Mouse (Mus musculus): ENCODE measurements at regions not wholly inside any gene's neighbourhood (a gene's known extent, or its start where the extent isn't known, plus 50 kb on each side); places are given as distances from the start of the nearest gene placed in this dataset.
"Not testable (repeated sequence)": the region's sequence is repeated elsewhere in the genome, so short reads cannot be mapped to it uniquely, and the experiment has no call there.

DNA sequence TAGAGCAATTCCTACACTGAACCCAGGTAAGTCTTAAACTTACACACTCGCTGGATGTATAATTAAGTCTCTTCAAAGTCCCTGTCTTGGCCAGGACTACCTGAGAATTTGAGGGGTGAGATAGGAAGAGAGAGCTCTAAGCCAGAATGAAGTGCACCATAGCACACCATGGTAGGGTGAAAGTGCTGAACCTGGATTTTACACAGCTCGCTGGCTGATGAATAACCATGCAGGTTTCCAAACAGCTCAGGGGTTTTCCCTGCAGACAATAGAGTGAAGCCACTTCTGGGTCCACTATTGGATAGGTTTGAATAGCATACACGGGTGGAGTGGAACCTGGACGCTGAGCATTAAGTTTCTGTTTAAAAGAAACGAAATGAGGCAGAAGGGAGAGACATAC lies 180.7 kb upstream of the Plxna2 start:
- DNase-seq (ENCODE audit: low spot score in 2 of 2), result no peak

DNA sequence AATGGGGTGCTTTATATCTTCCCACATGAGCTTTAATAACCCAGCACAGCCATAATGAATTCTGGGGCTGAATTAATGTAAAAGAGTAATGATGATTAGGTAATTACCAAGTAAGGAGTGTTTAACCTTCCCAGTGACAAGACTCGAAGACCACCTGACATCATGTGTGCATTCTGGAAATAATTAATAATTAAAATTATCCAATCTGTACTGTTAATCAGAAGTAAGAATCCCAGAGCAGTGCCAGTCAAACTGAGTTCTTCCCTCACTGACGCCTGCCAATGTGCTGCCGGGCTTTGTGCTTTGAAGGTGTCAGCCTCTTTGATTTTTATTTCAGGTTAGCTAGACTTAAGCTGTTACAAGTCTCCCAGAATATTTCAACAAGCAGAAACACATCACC lies 183.0 kb upstream of the Plxna2 start:
- DNase-seq (ENCODE audit: low spot score in 2 of 2), result no peak

DNA sequence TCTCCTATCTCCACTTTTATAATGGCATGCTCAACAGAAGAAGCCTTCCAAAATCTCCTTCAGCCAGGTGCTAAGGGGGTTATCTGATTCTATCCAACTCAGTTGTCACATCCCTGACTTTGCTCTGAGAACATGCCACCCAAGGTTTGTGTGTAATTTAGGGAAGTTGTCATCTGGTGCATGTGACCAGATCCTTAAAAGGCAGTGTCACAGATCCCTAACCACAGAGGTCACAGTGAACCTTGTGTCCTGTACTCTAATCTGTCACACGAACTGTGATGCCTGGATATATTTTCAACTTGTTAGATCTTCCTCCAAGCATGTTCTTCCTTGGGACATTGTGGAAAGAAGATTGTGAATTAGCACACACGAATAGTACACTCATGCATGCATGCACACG lies 189.4 kb upstream of the Plxna2 start:
- DNase-seq (ENCODE audit: low spot score in 2 of 2), result no peak

DNA sequence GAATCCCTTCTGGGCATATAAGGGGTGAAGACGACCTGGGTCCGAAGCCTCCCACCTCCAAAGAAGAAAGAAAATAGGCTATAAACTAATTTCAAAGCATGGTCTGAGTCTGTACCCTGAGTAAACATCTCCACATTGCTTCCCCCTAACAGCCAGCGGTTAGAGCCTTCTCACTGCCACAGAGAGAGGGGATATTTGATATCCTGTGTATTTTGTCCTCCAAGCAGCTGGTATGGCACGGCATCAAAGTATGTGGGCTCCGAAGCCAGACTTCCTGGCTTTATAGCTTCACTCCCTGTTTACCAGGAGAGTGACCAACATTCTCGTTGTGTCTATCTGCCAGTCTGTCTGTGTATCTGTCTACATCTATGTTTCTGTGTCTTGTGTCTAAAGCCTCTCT lies 191.7 kb upstream of the Plxna2 start:
- no peak for DNase-seq (ENCODE audit: low spot score in 2 of 2)

DNA sequence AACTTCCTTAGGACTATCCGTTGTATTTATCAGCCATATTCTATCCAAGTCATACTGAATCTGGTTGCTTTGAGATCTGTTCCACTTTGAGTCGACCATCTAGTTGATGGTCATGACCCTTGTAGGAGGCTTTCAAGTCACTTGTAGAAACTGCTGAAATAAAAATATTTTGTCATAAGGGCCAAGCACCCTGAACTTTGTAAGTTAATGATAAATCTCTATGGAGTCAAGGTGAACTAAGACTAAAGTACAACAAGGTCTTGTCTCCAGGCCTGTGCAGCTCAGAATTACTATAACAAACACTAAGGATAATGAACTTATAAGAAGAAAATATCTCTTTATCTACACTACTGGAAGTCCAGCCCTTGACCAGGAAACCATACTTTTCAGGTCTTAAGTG lies 193.8 kb upstream of the Plxna2 start:
- DNase-seq (ENCODE audit: low spot score in 2 of 2), result no peak

DNA sequence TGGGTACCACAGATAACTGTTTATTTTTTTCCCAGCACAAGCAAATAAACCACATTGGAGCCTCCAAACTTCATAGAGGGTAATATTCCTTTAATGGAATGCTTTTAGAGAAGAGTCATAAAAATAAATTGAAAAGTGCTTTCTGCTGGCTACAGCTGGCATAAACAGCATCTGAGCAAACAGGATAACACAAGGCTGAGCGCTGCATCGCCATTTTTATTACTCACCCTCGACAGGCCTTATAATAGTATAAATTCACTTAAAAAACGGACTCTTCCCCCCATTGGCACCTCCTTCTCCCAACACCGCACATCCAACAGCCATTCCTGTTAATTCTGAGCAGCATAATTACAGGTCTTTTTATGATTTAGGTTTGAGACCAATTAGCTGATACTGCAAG lies 205.8 kb upstream of the Plxna2 start:
- DNase-seq (ENCODE audit: low spot score in 2 of 2), result no peak

DNA sequence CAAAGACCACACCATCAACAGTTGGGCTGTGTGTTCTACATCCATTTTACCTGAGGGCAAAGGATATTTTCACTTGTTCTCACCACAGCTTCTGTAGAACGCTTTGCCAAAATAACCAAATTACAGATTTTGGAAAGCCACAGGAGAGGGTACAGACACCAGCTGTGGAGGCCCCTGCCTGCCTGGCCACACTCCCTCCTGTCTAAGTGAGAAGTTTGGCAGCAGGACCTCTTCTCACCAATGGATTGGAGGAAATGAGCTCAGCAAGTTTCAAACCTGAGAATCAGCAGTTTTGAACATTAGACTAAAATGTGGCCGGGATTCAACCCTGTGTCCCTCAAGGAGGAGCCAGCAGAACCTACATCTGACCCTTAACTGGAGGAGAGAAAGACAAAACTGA lies 206.2 kb upstream of the Plxna2 start:
- DNase-seq (ENCODE audit: low spot score in 2 of 2), result no peak

DNA sequence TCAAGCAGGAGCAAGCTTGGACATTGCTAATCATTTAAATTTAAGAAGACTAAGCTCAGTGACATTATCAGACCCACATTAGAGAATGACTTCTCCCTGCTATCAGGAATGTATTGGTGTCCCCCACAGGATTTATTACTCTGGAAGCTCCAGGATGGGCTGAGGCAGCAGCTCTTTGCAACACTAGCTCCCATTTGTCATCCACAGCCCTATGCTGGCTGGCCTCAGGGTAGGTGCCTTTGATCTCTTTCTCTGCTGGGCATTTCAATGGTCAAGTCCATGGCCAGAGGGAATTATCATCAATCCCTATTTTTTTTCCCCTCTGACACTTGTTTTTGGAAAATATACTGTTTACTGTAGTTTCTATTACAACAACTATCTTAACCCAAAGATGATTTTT lies 218.7 kb upstream of the Plxna2 start:
- no peak for DNase-seq (ENCODE audit: low spot score in 2 of 2)

DNA sequence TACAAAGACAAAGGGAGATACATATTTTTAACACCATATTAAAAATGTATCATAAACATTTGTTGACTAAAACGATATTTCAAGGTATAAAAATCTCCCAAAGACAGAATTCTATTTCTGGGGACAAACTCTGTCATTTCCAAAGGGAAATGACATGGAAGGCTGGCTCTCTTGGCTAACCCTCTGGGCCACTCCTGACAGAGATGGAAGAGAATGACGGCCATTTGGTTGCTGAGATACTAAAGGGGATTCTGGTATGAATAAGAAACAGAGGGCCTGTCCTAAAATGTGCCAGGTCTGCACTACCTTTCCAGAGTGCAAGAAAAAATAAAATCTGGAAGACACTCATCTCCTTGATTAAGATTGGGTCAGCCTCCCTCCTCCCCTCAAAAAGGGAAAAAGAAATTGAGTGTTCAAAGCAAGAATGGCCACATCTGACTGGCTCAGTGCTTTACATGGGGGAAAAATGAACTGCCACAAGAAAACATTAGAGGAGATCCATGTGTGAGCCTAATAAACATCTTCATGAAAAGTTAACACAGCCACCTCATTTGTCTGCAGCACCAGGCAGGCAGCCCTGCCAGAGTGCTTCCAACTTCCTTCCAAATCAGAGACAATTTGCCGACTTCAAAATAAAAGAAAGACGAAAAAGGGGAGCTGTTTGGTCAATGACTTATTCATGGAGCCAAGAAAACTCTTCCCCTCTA lies 221.1 kb upstream of the Plxna2 start:
- no peak for DNase-seq (ENCODE audit: low spot score in 2 of 2)

DNA sequence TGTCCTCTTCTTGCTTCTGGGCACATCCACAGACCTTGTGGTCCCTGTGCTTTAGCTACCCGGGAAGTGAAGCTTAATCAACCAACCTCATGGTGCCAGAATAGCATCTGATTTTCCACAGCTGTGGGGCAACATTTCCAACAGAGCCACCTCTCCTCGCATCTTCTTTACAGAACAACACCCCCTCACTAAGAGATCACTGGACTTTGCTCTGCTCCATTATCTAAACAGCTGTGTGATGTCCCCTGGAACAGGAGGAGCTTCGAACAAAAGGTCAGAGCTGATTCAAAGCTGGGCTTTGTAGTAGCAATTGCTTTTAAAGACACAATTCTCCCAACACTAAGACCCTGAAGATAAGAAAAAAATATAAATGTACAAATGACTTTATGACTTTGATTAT lies 224.3 kb upstream of the Plxna2 start:
- DNase-seq (ENCODE audit: low spot score in 2 of 2), result no peak

DNA sequence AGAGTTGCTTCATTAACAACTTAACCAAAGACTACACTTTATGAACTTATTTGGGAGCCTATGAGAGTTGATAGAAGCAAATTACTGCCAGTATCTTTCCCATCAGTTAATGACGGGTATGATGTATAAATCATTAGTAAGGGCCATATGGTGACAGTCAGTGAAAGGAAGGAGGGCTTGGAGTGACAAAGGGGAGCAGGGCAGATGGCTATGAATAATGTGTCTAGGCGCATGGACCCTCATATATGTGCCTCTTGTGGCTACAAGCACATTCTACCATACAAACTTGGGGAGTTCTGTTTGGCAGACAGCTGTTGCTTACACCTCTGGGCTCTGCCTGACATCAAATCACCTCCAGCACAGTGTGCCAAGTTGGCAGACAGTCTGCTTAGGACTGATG lies 227.8 kb upstream of the Plxna2 start:
- no peak for DNase-seq (ENCODE audit: low spot score in 2 of 2)

DNA sequence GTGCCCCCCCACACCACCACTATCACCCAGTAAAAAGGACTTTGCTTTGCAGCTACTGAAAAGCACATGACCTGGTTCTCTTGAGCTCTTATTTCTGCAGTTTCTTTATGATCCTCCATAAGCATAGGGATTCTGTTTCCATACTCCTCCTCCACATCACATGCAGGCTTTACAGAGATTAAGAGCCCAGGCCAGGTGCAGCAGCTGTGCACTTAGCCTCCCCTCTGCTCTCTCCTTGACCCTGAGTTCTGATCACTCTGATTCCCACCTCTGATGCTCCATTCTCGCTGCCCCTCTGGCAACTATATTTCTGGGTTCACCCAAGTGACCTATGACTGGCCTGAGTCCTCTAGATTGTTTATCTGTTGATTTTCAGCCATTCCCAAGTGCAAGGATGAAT lies 239.9 kb upstream of the Plxna2 start:
- no peak for DNase-seq (ENCODE audit: low spot score in 2 of 2)

DNA sequence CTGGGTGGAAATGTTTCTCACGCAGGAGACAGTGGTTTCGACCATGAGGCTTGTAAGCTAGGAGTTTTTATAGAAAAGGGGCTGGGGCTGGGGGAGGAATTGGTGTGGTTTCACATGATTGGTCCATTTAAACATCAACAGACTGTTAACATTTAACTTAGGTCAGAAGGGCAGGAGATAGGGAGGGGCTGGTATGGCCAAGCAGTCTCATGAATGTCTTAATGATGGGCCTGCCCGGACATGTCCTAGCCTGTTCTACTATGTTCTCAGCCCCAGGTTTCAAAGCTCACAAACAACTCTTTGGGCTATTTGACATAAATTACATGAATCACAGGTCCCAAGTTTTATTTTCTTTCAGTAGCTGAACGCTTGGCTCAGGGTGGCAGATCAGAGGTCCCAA lies 244.5 kb upstream of the Plxna2 start:
- DNase-seq (ENCODE audit: low spot score in 2 of 2), result not testable (repeated sequence)

DNA sequence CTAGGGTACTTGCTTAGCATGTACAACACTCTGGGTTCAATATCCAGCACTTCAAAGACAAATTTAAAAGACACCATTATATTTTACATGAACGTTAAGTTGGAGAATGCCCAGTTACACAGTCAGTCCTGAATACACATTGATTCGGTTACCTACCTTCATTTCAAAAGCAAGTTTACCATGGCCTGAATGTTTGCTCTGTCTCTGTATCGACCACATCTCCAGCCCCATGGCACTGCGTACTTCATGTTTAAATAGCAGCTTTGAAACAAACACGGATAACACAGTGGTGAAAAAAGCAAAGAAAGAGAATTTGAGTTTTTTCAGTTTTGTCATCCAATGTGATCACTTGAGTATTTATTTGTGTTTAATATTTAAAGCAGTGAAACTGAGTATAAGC lies 254.1 kb upstream of the Plxna2 start:
- DNase-seq (ENCODE audit: low spot score in 2 of 2), result no peak

DNA sequence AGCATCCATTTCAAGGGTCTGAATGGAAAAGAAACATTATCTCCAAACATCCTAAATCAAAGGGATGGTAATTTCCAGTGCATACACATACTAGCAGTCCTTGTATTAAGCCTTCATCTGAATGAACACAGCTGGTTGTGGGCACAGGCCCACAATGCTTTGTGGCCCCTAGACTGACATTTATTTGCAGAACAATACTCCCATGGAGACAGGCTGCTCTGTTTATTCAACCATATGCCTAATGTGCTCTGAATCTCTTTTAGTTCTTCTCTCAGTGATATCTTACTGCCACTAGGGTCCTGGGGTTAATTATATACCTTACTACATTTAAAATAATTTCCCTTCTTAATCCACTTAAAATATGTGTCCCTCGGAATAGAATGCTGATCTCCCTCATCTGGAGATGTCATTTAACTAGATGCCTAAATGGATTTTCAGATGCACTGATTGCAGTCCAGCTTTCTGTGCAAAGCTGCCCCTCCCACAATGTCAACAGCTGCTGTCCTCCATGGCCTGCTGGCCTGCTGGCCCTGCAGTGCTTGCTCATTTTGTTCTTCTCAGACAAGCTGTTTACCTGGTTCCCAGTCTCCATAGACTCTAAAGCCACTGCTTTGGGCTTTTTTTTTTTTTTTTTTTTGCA lies 254.8 kb upstream of the Plxna2 start:
- no peak for DNase-seq (ENCODE audit: low spot score in 2 of 2)

DNA sequence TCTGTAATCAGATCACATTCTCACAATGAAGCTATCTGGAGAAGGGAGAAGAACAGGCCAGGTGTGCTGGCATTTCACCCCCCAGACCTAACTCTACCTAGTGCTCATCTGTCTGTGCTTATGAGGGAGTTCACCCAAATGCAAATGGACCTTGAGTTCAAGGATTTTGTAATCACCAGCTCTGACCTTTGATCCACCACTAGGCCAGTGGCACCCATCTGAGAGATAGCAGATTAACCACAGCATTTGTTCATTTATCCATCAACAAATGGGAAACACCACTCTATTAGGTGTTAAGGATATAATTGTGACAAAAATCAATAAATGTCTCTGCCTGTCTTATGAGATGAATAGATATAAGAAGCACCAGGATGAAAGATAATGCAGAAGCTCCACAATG lies 255.7 kb upstream of the Plxna2 start:
- DNase-seq (ENCODE audit: low spot score in 2 of 2), result no peak

DNA sequence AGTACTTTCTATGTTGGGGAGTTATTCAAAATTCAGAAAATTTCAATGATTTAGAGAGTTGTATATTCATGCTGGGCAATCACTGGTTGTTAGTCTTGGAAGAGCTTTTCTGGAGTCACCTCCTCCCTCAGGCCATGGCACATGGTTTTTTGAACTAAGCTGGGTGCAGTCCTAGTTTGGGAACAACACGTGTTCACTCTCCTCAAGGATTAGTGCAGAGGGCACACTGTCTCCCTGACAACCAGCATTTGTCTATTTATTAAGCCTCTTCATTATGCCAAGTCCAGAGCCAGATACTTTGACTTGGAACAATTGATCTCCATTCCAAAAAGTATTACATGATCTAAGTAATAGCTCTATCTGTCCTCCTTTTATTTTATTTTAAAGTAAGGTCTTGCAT lies 256.7 kb upstream of the Plxna2 start:
- DNase-seq (ENCODE audit: low spot score in 2 of 2), result no peak

DNA sequence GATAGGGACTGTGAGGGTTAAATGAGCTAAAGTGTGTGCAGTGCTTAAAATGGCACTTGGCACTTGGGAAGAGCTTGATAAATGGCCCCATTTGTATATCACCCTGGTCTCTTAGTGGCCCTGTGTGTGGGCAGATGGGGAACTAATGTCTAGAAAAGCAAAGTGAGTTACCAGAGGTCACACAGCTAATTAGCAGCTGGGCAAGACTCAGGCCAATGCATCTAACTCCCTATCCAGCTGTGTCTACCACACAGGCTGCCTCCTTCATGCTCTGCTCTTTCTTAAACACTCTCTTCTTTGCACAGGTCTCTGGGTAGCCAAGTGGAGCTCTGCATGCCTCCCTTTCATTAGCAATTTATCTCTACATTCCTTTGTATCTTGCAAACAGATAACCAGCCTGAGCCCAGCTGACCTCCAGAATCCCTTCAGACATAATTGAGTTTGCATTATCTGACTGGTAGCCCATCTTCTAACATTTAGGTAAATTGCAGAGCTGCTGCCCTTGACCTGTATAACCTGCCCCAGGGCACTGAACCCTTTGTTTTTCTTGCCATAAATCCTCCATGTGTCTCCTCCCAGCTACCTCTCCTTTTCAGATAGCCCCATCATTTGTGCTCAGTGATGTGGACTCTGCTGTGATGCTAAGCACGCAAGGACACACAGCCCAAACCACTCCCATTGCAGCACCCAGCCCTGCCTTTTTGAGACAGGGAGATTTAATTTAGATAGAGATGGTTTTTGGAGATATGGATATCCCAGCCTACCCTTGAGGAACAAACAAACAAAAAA lies 263.5 kb upstream of the Plxna2 start:
- DNase-seq (ENCODE audit: low spot score in 2 of 2), result no peak

DNA sequence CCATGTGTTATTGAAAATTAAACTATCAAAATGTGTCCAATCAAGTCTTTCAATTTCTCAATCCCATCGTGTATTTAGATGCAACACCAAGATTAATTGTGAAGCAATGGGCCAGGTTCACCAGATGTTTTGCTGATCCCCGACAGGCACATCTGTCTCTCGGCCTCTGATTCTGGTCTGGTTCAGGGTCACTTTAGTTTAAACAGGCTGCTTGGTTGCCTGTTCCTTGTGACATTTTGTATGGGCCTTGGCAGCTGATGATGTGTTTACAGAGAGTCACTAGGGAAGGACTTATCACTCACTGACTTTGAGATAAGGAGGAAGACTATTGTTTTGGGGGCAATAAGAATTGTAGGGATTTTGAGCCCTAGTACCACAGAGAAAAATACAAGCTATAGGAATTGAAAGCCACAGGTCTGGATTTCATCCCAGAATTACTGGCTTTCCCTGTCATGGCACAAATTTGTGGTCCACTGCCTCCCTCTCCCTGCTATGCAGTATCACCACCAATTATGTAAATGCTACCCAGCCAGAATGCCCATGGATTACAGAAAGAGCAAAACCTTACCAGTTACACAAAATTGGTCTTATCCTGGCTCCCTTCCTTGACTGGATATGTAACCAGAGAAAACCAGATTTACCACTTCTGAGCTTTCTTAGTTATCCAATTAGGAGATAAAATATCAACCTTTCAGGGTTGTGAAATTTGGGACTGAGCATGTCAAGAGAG lies 272.5 kb upstream of the Plxna2 start:
- no peak for DNase-seq (ENCODE audit: low spot score in 2 of 2)

DNA sequence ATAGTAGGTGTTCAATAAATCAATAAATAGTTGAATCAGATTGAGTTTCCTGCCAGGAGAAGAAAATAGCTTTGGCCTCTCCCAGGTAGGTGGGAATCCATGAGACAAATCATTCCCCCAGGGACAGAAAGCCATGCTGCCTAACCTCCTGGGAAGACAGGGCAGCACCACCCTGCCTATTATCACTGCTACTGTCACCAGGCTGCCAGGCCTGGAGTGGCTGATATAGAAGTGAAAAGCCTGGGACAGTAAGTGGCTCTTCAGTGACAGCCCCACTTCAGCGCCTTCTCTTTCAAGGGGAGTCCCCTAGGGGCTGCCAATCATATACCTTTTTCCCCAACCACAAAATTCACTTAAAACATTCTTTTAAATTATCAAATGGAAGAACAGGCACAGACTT lies 275.4 kb upstream of the Plxna2 start:
- DNase-seq (ENCODE audit: low spot score in 2 of 2), result no peak

DNA sequence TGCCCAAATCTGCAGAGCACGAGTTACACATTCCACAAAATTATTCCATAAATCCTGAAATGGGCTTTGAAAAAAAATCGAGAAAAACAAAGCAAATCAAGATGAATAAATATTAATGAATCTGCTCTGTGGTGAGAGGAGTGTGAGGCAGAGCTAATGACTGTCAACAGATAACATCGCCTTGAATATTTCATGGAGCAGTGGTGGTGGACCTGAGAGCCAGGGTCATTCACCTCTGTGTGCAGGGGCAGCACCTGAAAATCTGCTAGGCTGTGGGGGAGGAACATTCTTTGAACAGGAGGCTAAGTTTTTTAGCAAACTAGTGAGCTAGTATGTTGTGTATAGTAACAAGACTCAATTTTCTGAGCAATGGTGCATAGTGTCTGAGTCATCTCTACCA lies 276.3 kb upstream of the Plxna2 start:
- DNase-seq (ENCODE audit: low spot score in 2 of 2), result no peak
